Mouse (Mus musculus) gastrocnemius, postnatal 25 days (tissue): ENCODE data around the gene Rac3. TPM values are rescaled to one million over a fixed set of nuclear protein-coding genes. Genes with fewer than 3 reads are reported as not detected.
A peak's percentile ranks its signal among the peaks of the same experiment; 100 is the strongest.
"Not testable (repeated sequence)": the region's sequence is repeated elsewhere in the genome, so short reads cannot be mapped to it uniquely, and the experiment has no call there.

Source experiments
- DNase-seq: peaks from one replicate; pipeline ENCODE4 v3.0.0; 2022
- long read RNA-seq, 2 experiments: library from polyadenylated mRNA; stranded (forward); transcript quantifications; one replicate each; pipeline ENCODE4 v2.0.0; 2021
- total RNA-seq, 2 experiments: library from RNA; stranded (reverse); gene quantifications; 1 replicate in 1 of 2; 2 replicates in 1 of 2; pipeline ENCODE4 v1.2.3; 2021

Rac3 gene
- total RNA-seq: 1 to 10 TPM; 1.2 TPM
- long read RNA-seq, experiment 1: 0 reads
- long read RNA-seq, experiment 2, partial matches to known transcripts: 0 of 1 reads
- long read RNA-seq, experiment 2, other reads (novel, unspliced or antisense): 1 of 1 reads

DNA sequence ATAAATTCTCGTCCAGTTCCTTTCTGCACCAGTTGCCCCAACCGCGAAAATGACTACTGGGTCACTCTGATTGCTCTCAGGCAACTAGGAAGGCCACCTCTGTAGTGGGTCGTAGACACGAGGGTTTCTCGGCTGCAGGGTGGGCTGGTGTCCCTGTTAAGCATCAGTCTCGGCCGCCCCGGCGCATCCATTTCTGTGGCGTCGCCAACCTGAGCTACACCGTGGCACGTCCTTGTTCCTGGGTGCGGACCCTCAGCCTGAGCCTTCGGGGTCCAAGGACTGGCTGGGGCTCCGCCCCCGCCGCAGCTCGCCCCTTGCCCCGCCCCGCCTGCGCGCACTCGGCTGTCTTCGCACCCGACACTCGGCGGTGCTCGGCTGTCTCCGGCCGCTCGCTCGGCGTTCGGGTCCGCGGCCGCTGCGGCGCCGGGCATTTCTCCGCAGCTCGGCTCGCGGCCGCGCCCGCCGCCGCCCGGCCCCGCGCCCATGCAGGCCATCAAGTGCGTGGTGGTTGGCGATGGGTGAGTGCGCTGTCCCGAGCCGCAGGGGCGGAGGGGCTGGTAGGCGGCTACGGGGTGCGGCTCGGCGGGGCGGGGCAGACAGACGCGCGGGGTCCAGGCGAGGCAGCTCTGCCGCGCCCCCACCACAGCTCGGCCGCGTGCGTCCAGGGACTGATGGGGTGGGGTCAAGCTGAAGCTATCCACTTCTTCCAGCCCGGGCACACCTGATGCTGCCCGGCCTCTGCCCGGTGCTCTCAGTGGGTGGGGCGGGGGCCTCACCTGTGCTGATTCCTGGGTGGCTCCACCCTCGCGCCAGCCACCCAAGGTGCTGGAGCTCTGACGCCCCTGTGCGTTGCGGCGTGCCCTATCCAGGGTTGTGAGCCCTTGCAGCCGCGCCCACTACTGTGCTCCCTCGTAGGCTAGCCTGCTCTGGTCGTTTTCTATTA is at the start of gene Rac3:
TSS of gene Rac3 (plus strand) at position 347 of the 943 bp plus-strand sequence.
- no peak for DNase-seq

GRCm38 (mm10) chr11:120672687-120673593 is 48.3 kb upstream of the Rac3 start, which contains the start of gene Aspscr1:
Aspscr1 (plus strand) TSS chr11:120672973.
- DNase-seq: peak; percentile 96

DNA sequence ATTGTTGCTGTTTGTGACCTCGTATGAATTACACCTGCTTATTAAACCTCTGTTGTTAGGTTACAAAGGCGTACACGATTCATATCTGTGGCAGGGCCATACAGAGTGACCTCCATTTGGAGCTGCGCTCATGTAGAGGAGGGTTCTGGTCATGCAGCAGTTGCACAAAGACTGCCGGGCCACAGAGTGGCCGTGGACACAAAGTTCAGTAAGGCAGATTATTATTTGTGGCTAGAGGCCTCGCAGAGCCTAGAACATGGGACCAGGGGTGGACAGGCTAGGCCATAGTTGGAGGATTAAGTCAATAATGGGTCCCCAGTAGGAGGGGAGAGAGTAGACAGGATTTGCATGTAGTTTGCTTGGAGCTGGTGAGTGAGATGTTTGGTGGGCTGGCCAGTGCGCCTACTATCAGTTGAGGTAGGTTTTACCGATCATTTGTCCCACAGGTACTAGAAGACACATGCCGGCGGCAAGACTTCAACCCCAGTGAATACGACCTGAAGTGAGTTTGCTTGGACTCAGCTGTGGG is 47.6 kb upstream of the Rac3 start:
- DNase-seq: no peak

DNA sequence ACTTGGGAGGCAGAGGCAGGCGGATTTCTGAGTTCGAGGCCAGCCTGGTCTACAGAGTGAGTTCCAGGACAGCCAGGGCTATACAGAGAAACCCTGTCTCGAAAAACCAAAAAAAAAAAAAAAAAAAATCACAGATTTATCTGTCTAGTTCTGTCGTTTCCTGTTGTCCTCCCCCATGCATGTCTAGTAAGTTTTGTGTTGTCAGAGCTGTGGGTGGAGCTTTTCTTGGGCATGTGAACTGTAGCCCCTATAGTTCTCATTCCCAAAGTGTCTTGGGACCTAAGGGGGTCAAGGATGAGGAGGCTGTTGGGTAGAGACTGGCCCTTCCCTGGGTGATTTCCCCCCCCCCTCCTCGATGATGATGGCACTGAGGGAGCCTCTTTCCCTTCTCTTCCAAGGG is 45.4 kb upstream of the Rac3 start:
- not testable (repeated sequence) for DNase-seq

- no peak for DNase-seq
Measured at GRCm38 (mm10) chr11:120676951-120677350, 44.3 kb upstream of the Rac3 start.

DNA sequence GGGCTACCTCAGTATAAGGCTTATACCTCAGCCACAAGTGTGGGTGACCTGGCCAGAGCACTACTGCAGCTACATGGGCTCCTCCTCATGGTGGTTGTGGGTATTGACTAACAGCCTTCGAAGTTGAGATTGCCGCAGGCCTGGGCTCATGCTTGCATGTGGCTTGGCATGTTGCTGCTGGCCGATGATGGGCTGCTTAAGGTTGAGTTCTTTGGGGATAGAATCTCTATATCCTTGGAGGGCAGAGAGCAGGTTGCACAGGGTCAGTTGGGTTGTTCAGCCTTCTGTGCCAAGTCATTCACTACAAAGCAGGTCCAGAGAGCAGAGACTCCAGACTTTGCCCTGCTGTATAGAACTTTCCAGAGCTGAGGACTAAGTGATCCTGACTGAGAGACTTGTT is 41.4 kb upstream of the Rac3 start:
- DNase-seq: no peak

GRCm38 (mm10) chr11:120682683-120683082 is 38.6 kb upstream of the Rac3 start:
- no peak for DNase-seq

- no peak for DNase-seq
Measured at GRCm38 (mm10) chr11:120683536-120683935, 37.7 kb upstream of the Rac3 start.

DNA sequence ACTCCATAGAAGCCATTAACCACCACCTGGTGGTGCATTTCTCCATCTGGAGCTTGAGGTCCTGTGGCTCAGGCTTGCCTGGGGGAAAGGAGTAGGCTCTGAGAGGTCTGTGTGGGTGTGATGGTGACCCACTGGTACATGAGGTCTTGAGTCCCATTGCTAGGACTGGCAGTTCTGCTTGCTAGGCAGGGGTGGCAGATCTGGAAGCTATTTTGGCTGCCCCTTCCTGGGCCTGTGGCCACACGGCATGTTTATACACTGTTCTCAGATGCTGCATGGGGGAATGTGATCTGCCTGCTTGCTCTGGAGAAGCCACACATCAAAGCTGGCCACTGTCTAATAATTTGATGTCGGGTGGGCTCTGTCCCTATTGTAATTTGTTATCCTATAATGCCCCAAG is 37.2 kb upstream of the Rac3 start:
- peak; percentile 46 for DNase-seq

DNA sequence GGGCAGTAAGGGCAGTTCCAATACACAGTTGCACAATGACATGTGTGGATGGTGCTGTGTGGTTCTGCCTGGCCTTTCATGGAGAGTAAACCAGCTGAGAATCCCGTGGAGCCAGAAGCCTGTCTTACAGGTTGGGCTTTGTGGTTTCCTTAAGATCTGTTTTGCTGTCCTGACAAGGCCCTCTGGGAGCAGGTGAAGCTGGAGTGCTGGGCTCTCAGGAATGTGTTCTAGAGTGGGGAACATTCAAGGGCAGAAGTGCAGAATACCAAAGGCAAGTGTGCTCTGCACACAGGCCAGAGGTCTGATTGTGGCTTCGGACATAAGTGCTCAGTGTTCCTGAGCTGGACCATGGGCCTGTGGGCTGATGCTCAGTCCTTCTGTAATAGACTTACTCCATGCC is 36.6 kb upstream of the Rac3 start:
- DNase-seq: no peak

DNA sequence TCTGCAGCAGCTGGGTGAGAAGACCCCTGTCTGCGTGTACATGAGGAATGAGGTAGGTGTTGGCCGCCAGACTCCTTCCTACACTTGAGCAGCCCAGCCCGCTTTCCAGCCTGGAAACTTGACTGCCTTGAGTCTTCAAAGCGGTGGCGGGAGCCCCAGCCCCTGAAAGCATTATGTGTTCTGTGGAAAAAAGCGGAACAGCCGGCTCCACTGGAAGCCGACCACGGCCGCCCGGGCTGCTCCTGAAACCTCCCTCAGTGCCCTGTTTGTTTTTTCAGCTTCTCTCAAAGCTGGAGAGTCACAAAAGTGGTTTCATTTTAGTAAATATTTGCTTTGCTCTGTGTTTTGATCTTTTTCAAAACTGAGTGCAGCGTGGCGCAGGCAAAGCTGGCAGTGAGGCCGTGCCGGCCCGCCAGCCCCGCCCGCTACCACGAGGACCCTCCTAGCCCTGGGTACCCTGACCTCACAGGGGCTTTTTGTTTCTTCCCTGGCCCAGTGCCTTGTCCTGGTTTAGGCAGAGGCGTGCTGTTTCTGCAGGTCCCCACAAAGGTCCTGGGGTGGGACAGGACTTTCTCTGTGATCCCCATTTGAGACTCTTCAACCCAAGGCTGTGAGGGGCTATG is 34.5 kb upstream of the Rac3 start:
- DNase-seq: no peak

DNA sequence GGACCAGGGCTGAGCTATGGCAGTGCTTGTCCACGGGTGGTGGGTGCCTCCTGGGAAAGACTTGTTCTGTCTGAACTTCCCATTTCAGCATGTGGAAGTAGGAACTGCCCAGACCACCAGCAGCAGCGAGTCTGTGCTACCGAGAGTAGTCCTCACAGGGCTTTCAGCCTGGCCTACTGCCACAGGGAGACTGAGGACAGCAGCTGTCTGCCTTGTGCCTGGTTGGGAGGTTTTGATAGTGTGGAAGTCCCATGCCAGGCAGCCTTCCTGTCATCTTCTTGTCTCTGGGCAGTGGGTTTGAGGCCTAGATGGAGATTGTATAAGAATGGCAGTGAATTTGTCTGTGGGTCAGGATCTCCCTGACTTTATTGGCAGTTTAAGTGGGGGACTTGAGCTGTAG is 31.9 kb upstream of the Rac3 start:
- no peak for DNase-seq

GRCm38 (mm10) chr11:120692471-120693011 is 28.7 kb upstream of the Rac3 start:
- DNase-seq: no peak

GRCm38 (mm10) chr11:120693461-120693860 is 27.8 kb upstream of the Rac3 start:
- no peak for DNase-seq

GRCm38 (mm10) chr11:120695184-120695583 is 26.1 kb upstream of the Rac3 start:
- DNase-seq: no peak

- DNase-seq: no peak
Measured at GRCm38 (mm10) chr11:120695641-120696040, 25.6 kb upstream of the Rac3 start.

GRCm38 (mm10) chr11:120696568-120696967 is 24.7 kb upstream of the Rac3 start:
- DNase-seq: no peak

DNA sequence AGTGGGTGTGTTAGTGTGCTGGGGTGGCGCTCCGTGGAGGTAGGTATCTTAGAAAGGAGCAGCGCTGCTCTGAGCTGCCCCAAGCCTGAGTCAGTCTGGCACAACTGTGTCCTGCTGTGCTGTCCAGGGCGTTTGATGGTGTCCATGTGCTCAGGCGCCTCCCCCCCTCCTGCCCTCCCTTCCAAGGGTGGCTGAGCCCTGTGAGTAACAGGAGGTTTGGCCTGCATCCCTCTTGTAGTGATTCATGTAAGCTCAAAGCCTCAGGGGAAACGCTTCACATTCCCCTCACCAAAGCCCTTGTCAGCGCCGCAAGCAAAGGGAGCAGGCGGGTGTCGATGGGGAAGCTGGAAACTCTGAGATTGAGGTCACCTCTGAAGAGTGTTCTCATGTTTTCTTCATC is 23.5 kb upstream of the Rac3 start:
- peak; percentile 79 for DNase-seq

- DNase-seq: no peak
Measured at GRCm38 (mm10) chr11:120703696-120704454, 17.4 kb upstream of the Rac3 start.

DNA sequence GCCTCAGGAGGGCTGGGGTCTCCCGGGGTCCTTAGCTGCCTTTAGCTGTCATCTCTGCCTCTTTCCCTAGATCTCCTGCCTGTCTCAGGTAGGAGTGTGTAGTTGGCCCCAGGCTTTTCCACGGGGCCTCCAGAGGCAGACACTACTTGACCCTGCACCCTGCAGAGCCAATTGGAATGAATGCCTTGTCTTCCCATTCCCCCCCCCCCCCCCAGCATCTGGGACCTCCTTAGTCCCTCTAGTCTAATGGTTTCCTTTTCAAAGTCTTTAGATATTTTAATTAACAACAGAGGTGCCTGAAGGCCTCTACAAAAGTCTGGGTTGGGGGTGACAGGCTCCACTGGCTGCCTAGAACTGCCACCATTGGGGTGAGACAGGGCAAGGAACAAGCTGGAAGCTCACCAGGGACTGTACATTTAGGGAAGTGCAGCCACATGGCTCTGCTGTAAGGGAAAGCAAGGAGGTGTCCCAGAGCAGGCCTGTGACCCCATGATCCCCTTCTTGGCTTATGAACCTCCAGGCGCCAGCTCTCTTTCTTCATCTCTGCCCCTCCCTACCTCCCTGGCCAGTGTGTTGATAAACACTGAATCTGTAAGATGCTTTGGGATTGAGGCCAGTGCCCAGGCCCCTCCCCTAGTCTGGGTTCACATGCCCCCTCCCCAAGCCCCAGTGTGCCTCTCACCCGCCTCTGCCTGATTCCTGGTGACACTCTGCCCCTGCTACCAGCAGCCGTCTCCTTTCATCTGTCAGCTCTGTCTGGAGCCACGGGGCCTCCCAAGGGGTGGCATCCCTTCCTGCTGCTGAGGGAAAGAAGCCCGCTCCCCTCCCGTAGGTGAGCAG is 16.6 kb upstream of the Rac3 start:
- no peak for DNase-seq
